In the genomic region with DNA sequence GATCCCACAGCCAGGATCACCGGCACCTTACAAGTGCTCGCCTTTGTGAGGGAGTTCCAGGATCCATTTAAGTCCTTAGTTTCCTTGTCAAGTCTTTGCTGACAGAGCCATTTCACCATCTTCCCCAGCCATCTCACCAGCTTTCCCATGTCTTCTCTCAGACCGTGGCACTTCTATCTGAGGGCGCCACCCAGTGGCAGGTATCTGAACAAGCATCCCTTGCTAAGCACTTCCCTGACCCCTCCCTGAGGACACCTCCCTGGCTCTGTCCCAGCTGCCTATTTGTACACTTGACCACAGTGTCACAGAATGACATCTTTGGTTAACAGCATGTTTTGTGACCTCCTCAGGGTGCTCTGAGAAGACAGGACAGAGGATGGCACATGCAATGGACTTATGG, we compare ENCODE assay signal across 8 mouse cellular contexts. TPM values are rescaled to one million over a fixed set of nuclear protein-coding genes. Genes with fewer than 3 reads are reported as not detected.
DNase-seq lines count a peak whose midpoint lies in the region; ATAC-seq and TF ChIP-seq lines count a peak whose summit lies in the region.

No protein-coding gene starts in this region.

- no peak for ATAC-seq in forebrain, postnatal 0 days
- ATAC-seq in forebrain, embryonic 13.5 days, result no peak
- no peak for ATAC-seq in lung, embryonic 14.5 days (ENCODE audit: insufficient read depth)

- WGBS in forebrain, postnatal 0 days, result 21% methylated on average over 4 of the region's 4 CpGs
- WGBS in forebrain, embryonic 13.5 days, result 27% methylated on average over 4 of the region's 4 CpGs
- 16% methylated on average over 4 of the region's 4 CpGs for WGBS in lung, embryonic 14.5 days

- TF ChIP-seq CTCF in forebrain, postnatal 0 days (IDR thresholded peaks at IDR 0.05; ENCODE audit: low read depth), result peak; percentile 69
- peak; percentile 75 for TF ChIP-seq CTCF in lung, embryonic 14.5 days (IDR thresholded peaks at IDR 0.05; ENCODE audit: low read depth)

- H3K9ac ChIP-seq in forebrain, postnatal 0 days, result no peak overlapping the region
- no peak overlapping the region for H3K9ac ChIP-seq in forebrain, embryonic 13.5 days
- no peak overlapping the region for H3K9ac ChIP-seq in lung, embryonic 14.5 days

- no peak overlapping the region for H3K27ac ChIP-seq in forebrain, postnatal 0 days (ENCODE audit: low read depth, low read length)
- no peak overlapping the region for H3K27ac ChIP-seq in forebrain, embryonic 13.5 days
- no peak overlapping the region for H3K27ac ChIP-seq in lung, embryonic 14.5 days (ENCODE audit: low read depth)

- H3K36me3 ChIP-seq in forebrain, postnatal 0 days (ENCODE audit: insufficient read depth), result no peaks in the 10 kb centered on the region
- H3K36me3 ChIP-seq in forebrain, embryonic 13.5 days (ENCODE audit: poor library complexity, severe bottlenecking), result no peaks in the 10 kb centered on the region; the same call in 1 of the 2 replicates
- no peaks in the 10 kb centered on the region for H3K36me3 ChIP-seq in lung, embryonic 14.5 days (ENCODE audit: insufficient read depth)

- DNase-seq in forebrain, postnatal 0 days, result peak; percentile 37
- peak; percentile 81 for DNase-seq in 416B (ENCODE audit: low read depth)
- DNase-seq in adrenal gland, postnatal 14 days, result peak; percentile 91
- peak; percentile 56 for DNase-seq in embryo, embryonic 9.5 days (ENCODE audit: extremely low spot score)
- DNase-seq in kidney, adult 8-10 months, result peak; percentile 72 to 81
- peak; percentile 63 for DNase-seq in lung, embryonic 14.5 days
- peak; percentile 15 to 69 for DNase-seq in spleen, postnatal 10 days (ENCODE audit: low spot score in 2 of 2)

- H3K9me3 ChIP-seq in forebrain, postnatal 0 days (ENCODE audit: low read length), result no peaks in the 10 kb centered on the region
- no peaks in the 10 kb centered on the region for H3K9me3 ChIP-seq in forebrain, embryonic 13.5 days (replicated peaks)
- no peaks in the 10 kb centered on the region for H3K9me3 ChIP-seq in lung, embryonic 14.5 days (ENCODE audit: low read depth, low read length)

- H3K4me1 ChIP-seq in forebrain, postnatal 0 days (ENCODE audit: insufficient read depth), result 0 out of 2 replicates have a peak, but pooled peaks cover 3% of the 10 kb centered on the region
- no peaks in the 10 kb centered on the region for H3K4me1 ChIP-seq in forebrain, embryonic 13.5 days
- no peaks in the 10 kb centered on the region for H3K4me1 ChIP-seq in lung, embryonic 14.5 days (ENCODE audit: insufficient read depth)

- H3K4me3 ChIP-seq in forebrain, postnatal 0 days (ENCODE audit: low read depth, low read length), result no peak overlapping the region
- H3K4me3 ChIP-seq in forebrain, embryonic 13.5 days, result no peak overlapping the region
- H3K4me3 ChIP-seq in lung, embryonic 14.5 days (ENCODE audit: low read depth, low read length), result no peak overlapping the region

- H3K27me3 ChIP-seq in forebrain, postnatal 0 days (ENCODE audit: insufficient read depth, low read length), result no peaks in the 10 kb centered on the region; the same call in 1 of the 2 replicates
- H3K27me3 ChIP-seq in forebrain, embryonic 13.5 days, result peaks cover 7% of the 10 kb centered on the region; the same call in 1 of the 2 replicates
- H3K27me3 ChIP-seq in lung, embryonic 14.5 days (ENCODE audit: insufficient read depth, low read length), result no peaks in the 10 kb centered on the region

- no peak overlapping the region for H3K4me2 ChIP-seq in forebrain, postnatal 0 days (ENCODE audit: low read depth)
- no peak overlapping the region for H3K4me2 ChIP-seq in forebrain, embryonic 13.5 days
- H3K4me2 ChIP-seq in lung, embryonic 14.5 days, result no peak overlapping the region

RNA-seq across cellular contexts. Expression of a gene that starts 15.2 kb away (rescaled TPM):
- 33.0 and 33.6 TPM in 2 replicates for total RNA-seq in forebrain, postnatal 0 days (2014; rRNA removed)
- 8.0 and 8.6 TPM in 2 replicates for polyA plus RNA-seq in forebrain, postnatal 0 days (2015; fragmentation: Nextera tagmentation; extraction: Ambion mirVana)
- 6.2 and 8.4 TPM in 2 replicates for polyA plus RNA-seq in forebrain, embryonic 13.5 days (2015; fragmentation: Nextera tagmentation; extraction: Ambion mirVana)
- 20.6 and 25.2 TPM in 2 replicates for total RNA-seq in adrenal gland, postnatal 14 days (2021)
- polyA plus RNA-seq in lung, embryonic 14.5 days (2014; fragmentation: Nextera tagmentation; extraction: Ambion mirVana), result 0.46 and 0.99 TPM in 2 replicates

Comparison
In these comparisons a context has a peak if more than half of its experiments do, and no peak if none do; other contexts are left out.
1. DNase-seq: peak in every context shown above with its lines; median percentile 91 in adrenal gland, postnatal 14 days; 81 in 416B; 76 in kidney, adult 8-10 months; 63 in lung, embryonic 14.5 days; 56 in embryo, embryonic 9.5 days; 42 in spleen, postnatal 10 days; 37 in forebrain, postnatal 0 days.